Mouse (Mus musculus): ENCODE data around the gene Tpk1. TPM values are rescaled to one million over a fixed set of nuclear protein-coding genes. Genes with fewer than 3 reads are reported as not detected.

The Tpk1 gene
- polyA plus RNA-seq, 1 experiment from 2014 or later: 10.0 TPM

- no peak overlapping the region for H3K27ac ChIP-seq
- 92% methylated on average over 2 of the region's 2 CpGs for WGBS
- H3K9me3 ChIP-seq: no peaks in the 10 kb centered on the region
- ATAC-seq (ENCODE audit: insufficient number of reproducible peaks, insufficient read depth, low FRiP score, low TSS enrichment, low read depth): no peak
- no peaks in the 10 kb centered on the region for H3K36me3 ChIP-seq
- no peak overlapping the region for H3K4me3 ChIP-seq (replicated peaks)
- H3K4me1 ChIP-seq (replicated peaks): no peaks in the 10 kb centered on the region
- no peak overlapping the region for H3K9ac ChIP-seq (replicated peaks)
- no peak overlapping the region for H3K4me2 ChIP-seq
- no peaks in the 10 kb centered on the region for H3K27me3 ChIP-seq
Measured at GRCm38 (mm10) chr6:43667681-43668080, 1.6 kb upstream of the Tpk1 start.

GRCm38 (mm10) chr6:43666611-43667400 is 728 bp upstream of the Tpk1 start:
- peak; percentile 0; the same call in 1 of the 2 replicates for ATAC-seq (ENCODE audit: insufficient number of reproducible peaks, insufficient read depth, low FRiP score, low TSS enrichment, low read depth)
- peak overlapping the region; percentile 62 for H3K4me2 ChIP-seq
- no peaks in the 10 kb centered on the region for H3K9me3 ChIP-seq
- WGBS: 87% methylated on average over 7 of the region's 7 CpGs
- no peaks in the 10 kb centered on the region for H3K27me3 ChIP-seq
- no peaks in the 10 kb centered on the region for H3K36me3 ChIP-seq
- H3K27ac ChIP-seq: peak overlapping the region; percentile 98
- H3K4me3 ChIP-seq (replicated peaks): peak overlapping the region; percentile 54
- H3K4me1 ChIP-seq (replicated peaks): no peaks in the 10 kb centered on the region
- peak overlapping the region; percentile 73 for H3K9ac ChIP-seq (replicated peaks)

GRCm38 (mm10) chr6:43661822-43662221 is 4.3 kb downstream of the Tpk1 start:
- no peak overlapping the region for H3K4me2 ChIP-seq
- no peak overlapping the region for H3K9ac ChIP-seq (replicated peaks)
- no peaks in the 10 kb centered on the region for H3K9me3 ChIP-seq
- WGBS: 94% methylated on average over 2 of the region's 2 CpGs
- H3K4me3 ChIP-seq (replicated peaks): no peak overlapping the region
- H3K36me3 ChIP-seq: no peaks in the 10 kb centered on the region
- no peak for ATAC-seq (ENCODE audit: insufficient number of reproducible peaks, insufficient read depth, low FRiP score, low TSS enrichment, low read depth)
- no peaks in the 10 kb centered on the region for H3K4me1 ChIP-seq (replicated peaks)
- no peaks in the 10 kb centered on the region for H3K27me3 ChIP-seq
- H3K27ac ChIP-seq: no peak overlapping the region

DNA sequence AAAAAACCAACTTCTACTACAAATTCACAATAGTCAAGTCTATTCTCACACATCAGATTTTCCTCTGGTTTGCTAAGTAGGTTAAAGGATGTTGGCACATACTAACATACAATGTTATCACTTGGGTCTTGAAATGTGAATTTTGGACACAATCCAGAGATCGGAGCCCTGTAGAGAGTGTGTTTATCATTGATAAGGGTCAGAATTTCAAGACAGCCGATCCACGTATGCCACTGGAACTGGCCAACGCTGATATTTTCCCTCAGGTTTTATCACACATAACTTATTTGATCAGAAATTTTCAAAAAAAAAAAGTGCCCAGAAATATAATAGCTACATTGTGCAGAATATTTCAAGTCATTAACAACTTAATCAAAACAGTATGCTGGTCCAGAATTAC is 7.8 kb downstream of the Tpk1 start:
- no peaks in the 10 kb centered on the region for H3K9me3 ChIP-seq
- H3K9ac ChIP-seq (replicated peaks): no peak overlapping the region
- H3K27ac ChIP-seq: no peak overlapping the region
- no peak for ATAC-seq (ENCODE audit: insufficient number of reproducible peaks, insufficient read depth, low FRiP score, low TSS enrichment, low read depth)
- WGBS: 83% methylated on average over 4 of the region's 4 CpGs
- H3K27me3 ChIP-seq: no peaks in the 10 kb centered on the region
- no peak overlapping the region for H3K4me2 ChIP-seq
- H3K4me1 ChIP-seq (replicated peaks): no peaks in the 10 kb centered on the region
- no peaks in the 10 kb centered on the region for H3K36me3 ChIP-seq
- no peak overlapping the region for H3K4me3 ChIP-seq (replicated peaks)

- no peak overlapping the region for H3K4me2 ChIP-seq
- ATAC-seq (ENCODE audit: insufficient number of reproducible peaks, insufficient read depth, low FRiP score, low TSS enrichment, low read depth): no peak
- no peaks in the 10 kb centered on the region for H3K27me3 ChIP-seq
- 84% methylated on average over 3 of the region's 3 CpGs for WGBS
- no peak overlapping the region for H3K4me3 ChIP-seq (replicated peaks)
- H3K27ac ChIP-seq: no peak overlapping the region
- no peaks in the 10 kb centered on the region for H3K9me3 ChIP-seq
- no peaks in the 10 kb centered on the region for H3K36me3 ChIP-seq
- H3K9ac ChIP-seq (replicated peaks): no peak overlapping the region
- no peaks in the 10 kb centered on the region for H3K4me1 ChIP-seq (replicated peaks)
Measured at GRCm38 (mm10) chr6:43657845-43658244, 8.2 kb downstream of the Tpk1 start.

GRCm38 (mm10) chr6:43654876-43655456 is 11.1 kb downstream of the Tpk1 start:
- no peak overlapping the region for H3K4me2 ChIP-seq
- no peaks in the 10 kb centered on the region for H3K4me1 ChIP-seq (replicated peaks)
- no peak for ATAC-seq (ENCODE audit: insufficient number of reproducible peaks, insufficient read depth, low FRiP score, low TSS enrichment, low read depth)
- H3K36me3 ChIP-seq: no peaks in the 10 kb centered on the region
- no peak overlapping the region for H3K4me3 ChIP-seq (replicated peaks)
- H3K27me3 ChIP-seq: no peaks in the 10 kb centered on the region
- no peak overlapping the region for H3K9ac ChIP-seq (replicated peaks)
- no peak overlapping the region for H3K27ac ChIP-seq
- WGBS: 84% methylated on average over 8 of the region's 8 CpGs
- H3K9me3 ChIP-seq: no peaks in the 10 kb centered on the region

GRCm38 (mm10) chr6:43649516-43649915 is 16.6 kb downstream of the Tpk1 start:
- Histone ChIP-seq H3K4me2 (no peak overlapping the region), H3K9ac (replicated peaks) (no peak overlapping the region), H3K4me3 (replicated peaks) (no peak overlapping the region), H3K9me3 (no peaks in the 10 kb centered on the region), H3K27ac (no peak overlapping the region), H3K36me3 (no peaks in the 10 kb centered on the region), H3K4me1 (replicated peaks) (no peaks in the 10 kb centered on the region), H3K27me3 (no peaks in the 10 kb centered on the region)
- WGBS: 94% methylated on average over 2 of the region's 2 CpGs
- no peak for ATAC-seq (ENCODE audit: insufficient number of reproducible peaks, insufficient read depth, low FRiP score, low TSS enrichment, low read depth)

DNA sequence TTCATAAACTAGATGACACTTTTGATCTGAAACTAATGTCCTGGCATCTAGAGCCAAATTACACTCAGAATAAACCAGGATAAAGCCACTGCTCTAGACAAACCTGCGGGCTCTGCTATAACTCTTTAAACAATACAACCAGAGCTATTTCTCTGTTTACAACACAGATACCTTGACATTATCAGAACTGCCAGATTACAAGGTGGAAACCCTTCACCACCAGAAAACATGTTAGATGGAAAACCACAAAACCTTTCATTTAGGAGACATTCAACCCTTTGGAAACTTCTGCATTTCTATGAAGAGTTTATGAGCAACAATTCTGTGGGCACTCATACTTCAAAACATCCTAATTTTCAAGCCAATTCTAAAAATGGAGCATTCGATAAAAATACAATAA is 20.4 kb downstream of the Tpk1 start:
- Histone ChIP-seq H3K9ac (replicated peaks) (no peak overlapping the region), H3K27me3 (no peaks in the 10 kb centered on the region), H3K27ac (no peak overlapping the region), H3K4me3 (replicated peaks) (no peak overlapping the region), H3K36me3 (no peaks in the 10 kb centered on the region), H3K4me1 (replicated peaks) (no peaks in the 10 kb centered on the region), H3K4me2 (no peak overlapping the region), H3K9me3 (no peaks in the 10 kb centered on the region)
- 87% methylated on average over 2 of the region's 2 CpGs for WGBS
- ATAC-seq (ENCODE audit: insufficient number of reproducible peaks, insufficient read depth, low FRiP score, low TSS enrichment, low read depth): no peak

DNA sequence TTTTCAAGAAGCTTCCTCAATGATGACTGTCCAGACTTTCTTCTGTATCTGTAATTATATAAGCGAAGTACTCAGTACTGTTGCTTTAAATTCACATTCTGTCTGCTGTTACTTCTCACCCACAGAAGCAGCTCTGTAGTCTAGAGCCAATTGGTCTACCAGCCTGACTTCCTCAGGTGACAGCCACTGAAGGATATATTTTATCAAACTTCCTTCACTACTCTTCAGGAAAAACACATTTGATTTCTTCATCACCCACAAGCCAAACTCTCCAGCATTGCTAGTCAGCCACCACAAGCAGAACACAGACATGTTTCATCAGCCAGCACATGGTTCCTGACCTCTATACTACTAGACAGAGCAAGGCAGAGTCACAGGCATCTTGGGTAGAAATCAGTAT is 21.0 kb downstream of the Tpk1 start:
- no peak overlapping the region for H3K9ac ChIP-seq (replicated peaks)
- WGBS: 85% methylated on average over 1 of the region's 1 CpGs
- no peak overlapping the region for H3K4me3 ChIP-seq (replicated peaks)
- H3K4me2 ChIP-seq: no peak overlapping the region
- no peaks in the 10 kb centered on the region for H3K36me3 ChIP-seq
- no peaks in the 10 kb centered on the region for H3K27me3 ChIP-seq
- no peaks in the 10 kb centered on the region for H3K9me3 ChIP-seq
- H3K4me1 ChIP-seq (replicated peaks): no peaks in the 10 kb centered on the region
- no peak for ATAC-seq (ENCODE audit: insufficient number of reproducible peaks, insufficient read depth, low FRiP score, low TSS enrichment, low read depth)
- H3K27ac ChIP-seq: no peak overlapping the region

DNA sequence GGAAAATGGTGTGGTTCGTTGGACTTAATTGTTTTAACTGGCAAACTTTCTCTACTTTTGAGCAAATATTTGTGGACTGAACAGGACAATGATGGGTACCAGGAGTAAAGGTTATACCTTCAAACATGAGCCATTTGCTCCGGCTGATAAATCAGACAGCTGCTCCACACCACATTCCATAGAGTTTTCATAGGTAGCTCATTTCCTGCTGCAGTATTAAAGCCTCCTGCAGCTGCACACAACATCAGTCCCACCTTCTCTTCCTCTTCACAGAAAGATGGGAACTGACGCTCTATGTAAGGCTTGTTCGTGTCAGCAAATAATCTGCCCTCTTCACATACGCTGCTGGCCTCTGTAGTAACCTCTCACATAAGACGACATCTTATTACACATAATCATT is 22.4 kb downstream of the Tpk1 start:
- H3K4me1 ChIP-seq (replicated peaks): no peaks in the 10 kb centered on the region
- no peak overlapping the region for H3K27ac ChIP-seq
- no peak overlapping the region for H3K4me3 ChIP-seq (replicated peaks)
- H3K9ac ChIP-seq (replicated peaks): no peak overlapping the region
- no peaks in the 10 kb centered on the region for H3K27me3 ChIP-seq
- no peak overlapping the region for H3K4me2 ChIP-seq
- no peak for ATAC-seq (ENCODE audit: insufficient number of reproducible peaks, insufficient read depth, low FRiP score, low TSS enrichment, low read depth)
- H3K36me3 ChIP-seq: no peaks in the 10 kb centered on the region
- H3K9me3 ChIP-seq: no peaks in the 10 kb centered on the region
- WGBS: 75% methylated on average over 6 of the region's 6 CpGs

GRCm38 (mm10) chr6:43642375-43642774 is 23.7 kb downstream of the Tpk1 start:
- H3K36me3 ChIP-seq: no peaks in the 10 kb centered on the region
- no peak for ATAC-seq (ENCODE audit: insufficient number of reproducible peaks, insufficient read depth, low FRiP score, low TSS enrichment, low read depth)
- 70% methylated on average over 5 of the region's 5 CpGs for WGBS
- H3K4me1 ChIP-seq (replicated peaks): no peaks in the 10 kb centered on the region
- no peak overlapping the region for H3K4me3 ChIP-seq (replicated peaks)
- no peak overlapping the region for H3K4me2 ChIP-seq
- no peak overlapping the region for H3K27ac ChIP-seq
- H3K9ac ChIP-seq (replicated peaks): no peak overlapping the region
- no peaks in the 10 kb centered on the region for H3K27me3 ChIP-seq
- no peaks in the 10 kb centered on the region for H3K9me3 ChIP-seq

- Histone ChIP-seq H3K4me1 (replicated peaks) (no peaks in the 10 kb centered on the region), H3K9ac (replicated peaks) (no peak overlapping the region), H3K36me3 (no peaks in the 10 kb centered on the region), H3K27me3 (no peaks in the 10 kb centered on the region), H3K27ac (no peak overlapping the region), H3K4me3 (replicated peaks) (no peak overlapping the region), H3K4me2 (no peak overlapping the region), H3K9me3 (no peaks in the 10 kb centered on the region)
- no peak for ATAC-seq (ENCODE audit: insufficient number of reproducible peaks, insufficient read depth, low FRiP score, low TSS enrichment, low read depth)
Measured at GRCm38 (mm10) chr6:43640621-43641020, 25.5 kb downstream of the Tpk1 start.
